Mouse (Mus musculus) gastrocnemius, adult 18-20 months (tissue): ENCODE data around the gene Cebpe. TPM values are rescaled to one million over a fixed set of nuclear protein-coding genes. Genes with fewer than 3 reads are reported as not detected.
A peak's percentile ranks its signal among the peaks of the same experiment; 100 is the strongest.

Source experiments
- DNase-seq: peaks from one replicate; pipeline ENCODE4 v3.0.0; 2021; ENCODE audit warnings: low spot score
- long read RNA-seq, 2 experiments: library from polyadenylated mRNA; stranded (forward); transcript quantifications; one replicate each; pipeline ENCODE4 v2.0.0; 2021
- total RNA-seq, 2 experiments: library from RNA; stranded (reverse); gene quantifications; 2 replicates each; pipeline ENCODE4 v1.2.3; 2021

Gene Cebpe
- total RNA-seq: not detected
- long read RNA-seq, experiment 1: 0 reads
- long read RNA-seq, experiment 2: 0 reads

- no peak for DNase-seq
These were observed at the start of gene Cebpe for GRCm38 (mm10) chr14:54712074-54712473. Gene Cebpe, minus strand, starts transcription at chr14:54712174.

- no peak for DNase-seq
These were observed 44.4 kb upstream of the Cebpe start for GRCm38 (mm10) chr14:54756382-54756781.

GRCm38 (mm10) chr14:54754602-54755018, 42.6 kb upstream of the Cebpe start:
- peak; percentile 49 for DNase-seq

- no peak for DNase-seq
These were observed 42.1 kb upstream of the Cebpe start for GRCm38 (mm10) chr14:54753986-54754601.

GRCm38 (mm10) chr14:54752938-54753337, 41.0 kb upstream of the Cebpe start:
- no peak for DNase-seq

GRCm38 (mm10) chr14:54751768-54752167, 39.8 kb upstream of the Cebpe start:
- DNase-seq: no peak

GRCm38 (mm10) chr14:54749238-54749637, 37.3 kb upstream of the Cebpe start:
- peak; percentile 77 for DNase-seq

- peak; percentile 85 for DNase-seq
These were observed 36.3 kb upstream of the Cebpe start for GRCm38 (mm10) chr14:54747942-54748917.

- DNase-seq: no peak
These were observed 34.1 kb upstream of the Cebpe start for GRCm38 (mm10) chr14:54746038-54746437.

- DNase-seq: no peak
These were observed 32.5 kb upstream of the Cebpe start for GRCm38 (mm10) chr14:54744473-54744872.

GRCm38 (mm10) chr14:54742375-54742774, 30.4 kb upstream of the Cebpe start:
- peak; percentile 90 for DNase-seq

GRCm38 (mm10) chr14:54741721-54742120, 29.7 kb upstream of the Cebpe start:
- no peak for DNase-seq

GRCm38 (mm10) chr14:54737634-54738033, 25.7 kb upstream of the Cebpe start:
- DNase-seq: no peak

- DNase-seq: no peak
These were observed 24.9 kb upstream of the Cebpe start for GRCm38 (mm10) chr14:54736555-54737552.

GRCm38 (mm10) chr14:54735221-54735620, 23.2 kb upstream of the Cebpe start:
- no peak for DNase-seq

- no peak for DNase-seq
These were observed 22.0 kb upstream of the Cebpe start for GRCm38 (mm10) chr14:54734004-54734403.

GRCm38 (mm10) chr14:54732206-54732605, 20.2 kb upstream of the Cebpe start:
- DNase-seq: no peak

- no peak for DNase-seq
These were observed 18.3 kb upstream of the Cebpe start for GRCm38 (mm10) chr14:54730305-54730704.

GRCm38 (mm10) chr14:54728823-54729653, 17.1 kb upstream of the Cebpe start:
- no peak for DNase-seq

- DNase-seq: no peak
These were observed 15.6 kb upstream of the Cebpe start for GRCm38 (mm10) chr14:54727565-54727964.
